Mouse (Mus musculus) skeletal muscle tissue, adult 2 months (tissue): ENCODE data around the gene Cebpz.
A peak's percentile ranks its signal among the peaks of the same experiment; 100 is the strongest.

Source experiments
- DNase-seq: peaks from one replicate; pipeline ENCODE4 v3.0.0-alpha.2; 2012; ENCODE audit warnings: low read depth, low spot score

Cebpz gene

GRCm38 (mm10) chr17:78903158-78903557 lies 33.7 kb downstream of the Cebpz start:
- DNase-seq: no peak

- peak; percentile 52 for DNase-seq
Measured at GRCm38 (mm10) chr17:78895394-78895793, 41.5 kb downstream of the Cebpz start.

- no peak for DNase-seq
Measured at GRCm38 (mm10) chr17:78894991-78895390, 41.9 kb downstream of the Cebpz start.

GRCm38 (mm10) chr17:78891020-78891419 lies 45.8 kb downstream of the Cebpz start:
- DNase-seq: no peak

- DNase-seq: no peak
Measured at GRCm38 (mm10) chr17:78889184-78889583, 47.7 kb downstream of the Cebpz start.

- DNase-seq: no peak
Measured at GRCm38 (mm10) chr17:78888554-78888953, 48.3 kb downstream of the Cebpz start.

- DNase-seq: no peak
Measured at GRCm38 (mm10) chr17:78885286-78886065, 51.4 kb downstream of the Cebpz start.

GRCm38 (mm10) chr17:78883291-78883690 lies 53.6 kb downstream of the Cebpz start:
- no peak for DNase-seq

- DNase-seq: peak; percentile 46
Measured at GRCm38 (mm10) chr17:78882401-78883112, 54.3 kb downstream of the Cebpz start, which contains the start of gene Eif2ak2. Gene Eif2ak2, minus strand, starts transcription at chr17:78882573.

GRCm38 (mm10) chr17:78881878-78882304 lies 55.0 kb downstream of the Cebpz start:
- no peak for DNase-seq

- DNase-seq: no peak
Measured at GRCm38 (mm10) chr17:78873886-78874285, 63.0 kb downstream of the Cebpz start.
